Mouse (Mus musculus): ENCODE data around the gene Olfr839-ps1.

Olfr839-ps1 gene

DNA sequence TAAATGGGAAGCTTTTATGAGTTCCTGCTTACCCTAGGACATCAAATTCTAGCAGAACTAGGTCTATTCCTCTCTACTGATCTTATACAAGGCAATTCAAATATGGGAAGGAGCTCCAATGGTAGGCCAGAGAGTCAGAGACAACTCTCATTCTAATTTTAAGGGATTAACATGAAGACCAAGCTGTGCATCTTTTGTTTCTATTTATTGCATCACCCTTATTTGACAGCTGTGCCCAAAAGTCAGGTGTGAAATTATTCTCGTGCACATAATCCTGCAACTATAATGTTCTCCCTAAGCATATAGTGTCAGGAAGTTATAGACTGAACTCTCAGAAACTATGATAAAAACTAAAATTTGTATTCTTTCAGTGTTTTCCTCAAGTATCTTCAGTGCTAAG lies at the start of gene Olfr839-ps1:
Olfr839-ps1 (minus strand) TSS at position 101 of the 400 bp plus-strand sequence.
- CTCF ChIA-PET: no interaction called here

DNA sequence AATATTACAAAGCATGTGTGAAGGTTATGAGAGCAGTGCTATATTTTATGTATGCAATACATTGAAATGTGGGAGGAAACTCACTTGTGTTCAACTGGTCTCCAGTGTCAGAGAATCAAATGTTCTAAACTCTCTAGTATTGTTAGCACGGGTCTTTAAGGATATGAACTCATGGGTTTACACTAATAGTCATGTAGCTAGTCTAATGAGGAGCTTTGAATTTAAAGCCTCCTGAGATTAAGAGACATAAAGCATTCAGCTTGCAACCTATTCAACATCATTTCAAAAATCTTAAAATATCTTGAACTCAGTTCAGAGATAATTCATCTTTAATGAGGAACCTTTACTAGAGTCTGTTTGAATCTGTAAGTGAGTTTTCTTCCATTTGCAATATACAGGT lies 41.1 kb downstream of the Olfr839-ps1 start, which contains the start of gene Olfr837:
Olfr837 (plus strand) TSS at position 301 of the 400 bp plus-strand sequence.
- CTCF ChIA-PET: no interaction called here

DNA sequence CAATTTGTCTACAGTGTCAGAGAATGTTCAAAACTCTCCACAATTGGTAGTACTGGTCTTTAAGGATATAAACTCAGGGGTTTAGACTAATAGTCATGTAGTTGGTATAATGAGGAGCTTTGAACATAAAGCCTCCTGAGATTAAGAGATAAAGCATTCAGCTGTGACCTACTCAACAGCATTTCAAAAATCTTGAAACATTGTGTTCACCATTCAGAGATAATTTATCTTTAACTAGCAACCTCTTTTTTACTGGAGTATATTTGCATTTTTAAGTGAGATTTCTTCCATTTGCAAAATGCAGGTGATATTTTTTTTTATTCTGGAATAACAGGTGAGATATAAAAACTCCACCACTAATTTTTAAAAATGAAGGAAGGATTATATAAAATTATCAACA lies 57.0 kb downstream of the Olfr839-ps1 start, which contains the start of gene Olfr836:
Olfr836 (plus strand) TSS at position 301 of the 400 bp plus-strand sequence.
- CTCF ChIA-PET: no interaction called here
